Mouse (Mus musculus) frontal cortex, postnatal 10 days (tissue): ENCODE measurements around the gene Zc3h12a.
A peak's percentile ranks its signal among the peaks of the same experiment; 100 is the strongest.

Experiments
- DNase-seq, 2 experiments: peaks; one replicate each; pipeline ENCODE4 v3.0.0; 2022; ENCODE audit warnings: low spot score in 2 of 2, mixed read lengths in 1 of 2

Zc3h12a gene

DNA sequence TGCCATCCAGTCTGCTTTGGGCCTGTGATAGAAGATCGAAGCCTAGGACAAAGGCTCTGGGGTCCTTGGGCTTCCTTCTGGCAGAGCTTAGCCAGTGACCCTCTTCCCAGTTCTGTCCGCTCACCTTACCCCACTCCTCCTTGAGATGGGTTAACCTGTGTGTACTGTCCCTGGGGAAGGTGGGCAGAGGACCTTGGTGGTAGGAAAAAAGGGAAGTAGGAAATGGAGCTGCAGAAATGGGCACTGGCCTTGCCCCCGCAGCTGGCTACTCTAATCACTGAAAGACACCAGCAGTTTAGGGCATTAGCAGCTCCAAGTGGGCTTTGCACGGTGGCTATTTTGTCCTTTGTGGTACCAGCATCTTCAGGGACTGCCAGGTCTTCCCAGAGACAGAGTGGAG is 12.6 kb downstream of the Zc3h12a start:
- DNase-seq: no peak

- peak; percentile 80 to 85 for DNase-seq
Observed at GRCm38 (mm10) chr4:125114638-125115037, 13.0 kb downstream of the Zc3h12a start.

GRCm38 (mm10) chr4:125105354-125105753 is 22.3 kb downstream of the Zc3h12a start:
- DNase-seq: no peak

- no peak for DNase-seq
Observed at GRCm38 (mm10) chr4:125101334-125101733, 26.3 kb downstream of the Zc3h12a start.

DNA sequence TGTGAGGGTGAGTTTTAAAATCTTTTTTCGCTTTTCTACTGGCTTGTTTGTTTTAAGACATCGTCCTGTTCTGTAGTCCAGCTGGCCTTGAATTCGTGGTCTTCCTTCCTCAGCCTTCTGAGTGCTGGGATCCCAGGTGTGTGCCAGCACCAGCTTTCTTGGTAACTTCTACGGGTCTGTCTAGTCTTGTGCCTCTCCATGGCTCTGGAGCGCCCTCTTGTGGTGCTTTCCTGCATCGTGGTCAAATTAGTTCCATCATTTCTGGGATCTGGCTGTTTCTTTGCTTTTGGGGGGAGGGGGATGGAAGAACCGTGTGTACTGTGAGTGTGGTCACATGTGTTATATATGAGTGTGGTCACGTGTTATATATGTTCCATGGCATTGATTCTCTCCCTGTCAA is 28.2 kb downstream of the Zc3h12a start:
- DNase-seq: peak; percentile 69 to 77

DNA sequence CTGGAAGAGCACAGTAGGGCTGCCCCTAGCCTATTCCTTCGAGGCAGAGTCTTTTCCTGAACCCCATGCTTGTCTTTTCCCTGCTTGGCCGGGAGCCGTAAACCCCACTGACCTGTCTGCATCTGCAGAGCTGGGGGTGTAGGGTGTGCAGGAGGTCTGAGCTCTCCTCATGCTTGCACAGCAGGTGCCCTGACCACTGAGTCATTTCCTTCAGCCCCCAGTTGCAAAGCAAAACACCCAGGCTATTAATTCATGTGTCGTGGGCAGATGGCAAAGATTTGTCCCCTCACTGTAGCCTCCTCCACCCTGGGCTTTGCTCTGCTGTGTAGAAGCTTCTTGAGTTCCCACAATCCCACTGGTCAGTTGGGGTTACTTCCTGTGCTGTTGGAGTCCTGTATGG is 30.2 kb downstream of the Zc3h12a start:
- no peak for DNase-seq

DNA sequence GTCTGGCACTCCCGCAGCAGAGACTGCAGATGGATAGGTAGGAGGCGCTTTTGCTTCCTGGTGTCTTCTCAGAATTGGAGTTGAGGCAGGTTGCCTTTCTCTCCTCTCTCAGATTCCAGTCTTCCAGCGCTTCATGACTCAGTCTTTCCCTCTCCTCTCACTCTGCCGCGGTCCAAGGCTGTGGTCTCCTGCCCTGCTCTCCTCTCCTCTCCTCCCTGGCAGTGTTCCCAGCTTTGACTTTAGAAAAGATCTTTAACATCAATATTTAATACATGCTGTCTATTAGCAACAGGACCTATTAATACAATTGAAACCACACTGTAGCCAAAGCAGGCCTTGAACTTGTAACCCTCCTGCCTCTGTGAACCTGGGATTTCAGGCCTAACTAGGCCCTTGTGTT is 31.6 kb downstream of the Zc3h12a start:
- no peak for DNase-seq

GRCm38 (mm10) chr4:125093031-125093430 is 34.6 kb downstream of the Zc3h12a start:
- no peak for DNase-seq

DNA sequence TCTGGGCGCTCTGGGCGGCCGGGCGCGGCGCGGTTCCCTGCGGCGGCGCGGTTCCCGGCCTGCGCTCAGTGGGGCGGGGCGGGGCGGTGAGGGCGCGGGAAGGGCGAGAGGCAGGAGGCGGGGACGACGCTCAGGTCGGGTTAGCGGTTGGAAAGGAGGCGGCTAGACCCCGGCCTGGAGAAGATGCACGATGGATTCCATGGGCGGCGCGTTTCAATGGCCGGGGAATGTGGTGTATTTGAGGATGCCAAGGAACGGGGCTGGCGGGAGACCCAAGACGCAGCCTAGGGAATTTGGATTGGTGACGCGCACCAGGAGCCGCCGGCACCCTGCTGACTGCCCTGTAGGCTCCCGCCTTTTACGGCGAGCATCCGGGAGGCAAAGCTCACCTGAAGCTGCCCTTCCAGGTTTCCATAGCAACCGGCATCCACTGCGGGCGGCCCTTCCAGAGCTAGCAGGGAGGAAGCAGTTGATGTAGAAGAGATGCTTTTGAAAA is 42.2 kb downstream of the Zc3h12a start:
- peak; percentile 70 for DNase-seq

DNA sequence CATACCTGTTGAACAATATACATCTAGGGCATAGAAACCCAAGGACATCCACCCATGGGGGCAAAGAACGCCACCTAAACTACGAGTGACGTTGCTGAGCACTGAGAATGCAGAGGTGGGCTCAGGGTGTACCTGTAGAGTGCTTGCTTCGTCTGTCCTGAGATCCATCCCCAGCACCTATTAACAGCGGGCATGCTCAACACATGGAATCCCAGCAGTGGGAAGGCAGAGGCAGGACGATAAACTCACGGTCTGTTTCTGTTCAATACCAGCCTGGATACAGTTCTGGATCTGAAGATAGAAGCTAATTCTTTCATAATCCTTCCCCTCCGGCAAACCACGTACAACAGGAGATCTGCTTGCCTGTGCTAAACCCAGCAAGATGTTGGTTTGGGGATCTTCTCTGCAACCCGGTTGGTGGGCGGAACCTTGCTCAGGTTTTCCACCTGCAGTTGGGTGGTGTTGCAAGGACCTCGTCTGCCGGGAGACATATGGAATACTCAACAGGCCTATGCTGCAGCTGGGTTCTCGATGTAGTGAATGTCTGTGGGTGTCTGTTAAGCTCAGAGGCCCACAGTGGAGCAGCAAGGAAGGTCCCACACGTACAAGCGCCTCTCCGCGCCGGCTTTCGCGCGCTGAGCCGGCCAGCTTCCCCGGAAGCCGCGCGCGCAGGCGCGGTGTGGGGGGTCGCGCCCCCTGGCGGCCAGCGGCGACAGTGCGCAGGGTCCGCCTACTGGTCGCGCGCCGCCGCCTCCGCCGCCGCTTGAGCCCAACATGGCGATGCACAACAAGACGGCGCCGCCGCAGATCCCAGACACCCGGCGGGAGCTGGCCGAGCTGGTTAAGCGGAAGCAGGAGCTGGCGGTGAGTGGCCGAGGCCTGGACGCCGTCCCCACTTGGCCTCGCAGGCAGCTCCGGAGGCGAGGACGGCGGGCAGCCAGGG is 43.0 kb downstream of the Zc3h12a start, which contains the start of gene Meaf6:
Gene Meaf6, plus strand, starts transcription at position 732 of the 943 bp plus-strand sequence.
- DNase-seq: peak; percentile 82 to 92

DNA sequence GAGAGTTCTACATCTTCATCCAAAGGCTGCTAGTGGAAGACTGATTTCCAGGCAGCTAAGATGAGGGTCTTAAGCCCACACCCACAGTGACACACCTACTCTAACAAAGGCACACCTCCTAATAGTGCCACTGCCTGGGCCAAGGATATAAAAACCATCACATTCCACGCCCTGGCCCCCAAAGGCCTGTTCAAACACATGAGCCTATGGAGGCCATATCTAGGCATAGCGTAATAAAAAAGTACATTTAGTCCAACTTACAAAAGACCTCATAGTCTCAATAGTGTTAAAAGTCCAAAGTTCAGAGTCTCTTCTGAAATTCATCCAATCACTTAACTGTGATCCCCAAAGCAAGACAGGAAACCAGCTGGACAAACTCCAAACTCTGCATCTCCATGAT is 48.9 kb downstream of the Zc3h12a start:
- no peak for DNase-seq

DNA sequence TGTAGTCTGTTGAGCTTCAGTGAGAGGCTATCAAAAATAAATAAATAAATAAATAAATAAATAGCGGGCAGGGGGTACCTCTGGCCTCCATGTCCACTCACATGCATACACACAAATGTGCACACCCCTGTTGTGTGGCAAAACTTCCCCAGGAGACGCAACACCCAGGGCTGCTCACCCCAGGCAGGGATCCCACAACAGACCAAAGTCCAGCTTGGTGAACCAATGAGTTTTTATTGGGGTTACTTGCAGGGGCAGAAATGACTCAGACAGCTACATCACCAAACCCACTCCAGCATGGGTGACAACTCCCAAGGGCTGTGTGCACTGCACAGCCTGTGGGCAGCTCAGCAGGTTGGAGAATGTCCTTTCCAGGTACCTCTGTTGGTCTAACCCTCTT is 49.9 kb downstream of the Zc3h12a start:
- no peak for DNase-seq
